Mouse (Mus musculus): Measurements from ENCODE around the gene Dmrtc2.

Dmrtc2 gene

DNA sequence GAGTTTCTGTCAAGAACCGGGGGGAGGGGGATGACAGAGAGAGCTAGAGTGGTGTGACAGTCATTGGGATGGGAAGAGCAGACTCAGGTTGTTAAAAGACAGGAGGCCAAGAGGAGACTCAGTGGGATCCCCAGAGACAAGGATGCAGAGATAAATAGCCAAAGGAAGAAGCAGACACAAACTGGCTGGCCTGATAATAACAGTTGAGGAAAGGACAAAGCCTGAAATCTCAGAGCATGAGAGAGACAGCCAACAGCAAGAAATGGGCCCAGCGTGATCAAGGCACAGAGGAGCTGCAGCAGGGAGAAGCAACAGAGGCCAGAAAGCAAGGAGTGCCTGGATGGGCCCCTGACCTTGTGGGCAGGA lies 32.4 kb downstream of the Dmrtc2 start:
- DNase-seq (ENCODE audit: low spot score in 2 of 2): no peak

- peak; percentile 85 to 86 for DNase-seq (ENCODE audit: low spot score in 2 of 2)
Observed at GRCm38 (mm10) chr7:24902630-24903443, 33.0 kb downstream of the Dmrtc2 start, which contains the start of gene Arhgef1. Arhgef1 (plus strand) TSS chr7:24902912.

DNA sequence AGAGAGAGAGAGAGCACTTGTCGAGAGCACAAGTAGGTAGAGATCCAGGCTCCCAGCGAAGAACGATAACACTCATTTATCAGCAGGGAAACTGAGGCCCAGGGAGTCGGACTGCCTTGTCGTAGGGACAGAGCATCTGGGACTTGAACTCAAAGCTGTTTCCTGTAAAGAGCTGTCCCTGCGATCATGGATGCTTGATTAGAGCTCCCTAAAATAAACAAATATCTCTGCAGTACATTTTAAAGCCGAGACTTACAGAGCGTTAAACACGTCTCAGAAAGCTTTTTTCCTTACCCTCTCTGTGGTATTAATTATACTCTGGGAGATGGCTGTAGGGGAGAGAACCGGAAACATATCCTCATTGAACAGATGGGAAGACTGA lies 33.6 kb downstream of the Dmrtc2 start:
- DNase-seq (ENCODE audit: low spot score in 2 of 2): no peak

DNA sequence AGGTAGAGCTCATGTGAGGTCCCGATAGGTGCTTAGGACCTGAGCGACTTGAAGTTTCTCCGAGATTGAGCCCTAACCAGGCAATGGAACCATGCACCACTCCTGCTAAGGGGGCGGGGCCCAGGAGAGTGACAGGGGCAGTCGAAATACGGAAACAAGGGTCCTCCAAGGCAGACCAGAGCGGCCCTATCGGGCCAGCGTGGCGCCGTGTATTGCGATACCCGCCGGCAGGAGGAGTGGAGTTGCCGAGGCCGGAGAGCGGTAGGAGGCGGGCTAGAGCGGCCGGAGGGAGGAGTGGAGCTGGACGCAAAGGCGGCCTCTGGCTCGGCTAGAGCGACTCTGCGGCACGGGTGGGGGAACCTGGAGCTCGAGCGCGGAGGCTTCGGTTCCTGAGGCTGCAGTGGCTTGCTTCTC lies 34.2 kb downstream of the Dmrtc2 start:
- peak; percentile 99 for DNase-seq (ENCODE audit: low spot score in 2 of 2)

DNA sequence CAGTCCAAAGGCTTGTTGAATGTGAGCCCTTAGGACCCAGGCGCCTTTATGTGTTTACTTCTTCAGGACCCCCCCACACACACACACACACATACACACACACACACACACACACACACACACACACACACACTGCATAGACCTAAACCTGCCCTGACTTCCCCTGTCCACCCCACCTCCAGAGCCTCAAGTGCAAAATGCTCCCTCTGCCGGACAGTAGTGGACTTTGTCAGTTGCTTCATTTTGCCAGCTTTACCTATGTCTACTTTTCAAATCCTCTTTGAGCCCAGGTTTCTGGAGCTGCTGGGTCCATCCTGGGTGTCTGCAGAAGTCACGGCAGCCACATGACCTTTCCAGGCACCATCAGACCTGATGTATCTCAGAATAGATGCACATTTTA lies 35.1 kb downstream of the Dmrtc2 start:
- peak; percentile 77 to 83 for DNase-seq (ENCODE audit: low spot score in 2 of 2)

- no peak for DNase-seq (ENCODE audit: low spot score in 2 of 2)
Observed at GRCm38 (mm10) chr7:24906551-24906950, 36.7 kb downstream of the Dmrtc2 start.

DNA sequence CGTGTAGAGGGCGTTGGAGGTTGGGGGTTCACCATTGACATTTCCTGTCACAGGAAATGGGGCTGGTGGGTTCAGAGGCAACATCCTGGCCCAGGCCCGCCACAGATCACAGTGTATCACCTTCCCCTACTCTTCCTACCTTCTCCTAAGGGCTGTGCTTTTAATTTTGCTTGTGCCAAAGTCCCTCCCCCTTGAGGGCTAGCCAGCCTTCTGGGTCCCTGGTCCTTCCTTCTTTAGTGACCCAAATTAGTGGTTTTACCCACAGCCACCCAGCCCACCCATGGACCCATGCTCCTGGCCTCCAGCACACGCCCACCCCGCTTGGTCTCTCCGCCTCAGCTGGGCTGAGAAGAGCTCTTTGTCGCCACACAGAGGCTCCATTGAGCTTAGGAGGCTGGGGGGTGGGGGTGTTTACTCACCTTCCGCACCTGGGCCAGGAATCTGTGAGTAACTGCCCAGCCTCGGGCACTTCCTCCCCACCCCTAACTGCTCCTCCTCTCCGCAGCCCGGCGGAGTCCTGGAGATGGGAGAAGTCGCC lies 37.4 kb downstream of the Dmrtc2 start:
- peak; percentile 82 to 83 for DNase-seq (ENCODE audit: low spot score in 2 of 2)

DNA sequence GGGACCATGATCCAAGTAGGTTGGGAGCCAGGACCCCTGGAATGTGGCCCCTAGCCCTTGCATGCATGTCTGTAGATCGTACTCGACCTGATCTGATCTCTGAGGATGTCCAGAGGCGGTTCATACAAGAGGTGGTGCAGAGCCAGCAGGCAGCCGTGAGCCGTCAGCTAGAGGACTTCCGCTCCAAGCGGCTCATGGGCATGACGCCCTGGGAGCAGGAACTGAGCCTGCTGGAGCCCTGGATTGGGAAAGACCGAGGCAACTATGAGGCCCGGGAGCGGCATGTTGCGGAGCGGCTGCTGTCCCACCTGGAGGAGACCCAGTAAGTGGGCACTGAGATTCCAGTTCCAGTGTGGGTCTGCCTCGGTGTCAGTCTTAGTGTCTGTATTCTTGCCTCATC lies 42.6 kb downstream of the Dmrtc2 start:
- DNase-seq (ENCODE audit: low spot score in 2 of 2): no peak

GRCm38 (mm10) chr7:24918763-24919323 lies 49.0 kb downstream of the Dmrtc2 start:
- DNase-seq (ENCODE audit: low spot score in 2 of 2): no peak

- DNase-seq (ENCODE audit: low spot score in 2 of 2): no peak
Observed at GRCm38 (mm10) chr7:24919728-24920127, 49.9 kb downstream of the Dmrtc2 start.
